Mouse (Mus musculus) intestine, embryonic 16.5 days (tissue): Measurements from ENCODE around the gene Ramp1. TPM values are rescaled to one million over a fixed set of nuclear protein-coding genes. Genes with fewer than 3 reads are reported as not detected.
A peak's percentile ranks its signal among the peaks of the same experiment; 100 is the strongest.

Experiments used
- ATAC-seq: fragments of 200-750 bp; cut with Nextera tagmentation; 2 replicates; pipeline ENCODE4 v1.8.0; 2017; ENCODE audit warnings: moderate TSS enrichment, moderate library complexity
- H3K27ac ChIP-seq: fragments of 300-500 bp; sonication (generic); 2 replicates; pipeline ENCODE4 v1.5.1; 2014; ENCODE audit warnings: mild to moderate bottlenecking, low read length
- H3K27me3 ChIP-seq: fragments of 300-500 bp; sonication (generic); replicated peaks from 2 replicates; pipeline ENCODE4 v1.6.1; 2014; ENCODE audit warnings: low read length, control low read depth, mixed read lengths; ENCODE audit not compliant: control insufficient read depth, insufficient read depth
- H3K36me3 ChIP-seq: fragments of 300-500 bp; sonication (generic); 2 replicates; pipeline ENCODE4 v1.6.1; 2014; ENCODE audit warnings: low read length, control low read depth; ENCODE audit not compliant: control insufficient read depth, insufficient read depth
- H3K4me1 ChIP-seq: fragments of 300-500 bp; sonication (generic); 2 replicates; pipeline ENCODE4 v1.6.1; 2014; ENCODE audit warnings: low read length, control low read depth, mixed read lengths; ENCODE audit not compliant: control insufficient read depth, insufficient read depth
- H3K4me2 ChIP-seq: fragments of 300-500 bp; sonication (generic); 2 replicates; pipeline ENCODE4 v1.6.1; 2014; ENCODE audit warnings: low read depth, low read length, control low read depth
- H3K4me3 ChIP-seq: fragments of 300-500 bp; sonication (generic); 2 replicates; pipeline ENCODE4 v1.5.1; 2014; ENCODE audit warnings: mild to moderate bottlenecking, low read length
- H3K9ac ChIP-seq: fragments of 300-500 bp; sonication (generic); 2 replicates; pipeline ENCODE4 v1.6.1; 2014; ENCODE audit warnings: low read depth, low read length
- H3K9me3 ChIP-seq: fragments of 300-500 bp; sonication (generic); 2 replicates; pipeline ENCODE4 v1.6.1; 2016; ENCODE audit warnings: low read length, control low read depth; ENCODE audit not compliant: control insufficient read depth
- WGBS: fragments of 180-500 bp; shearing (Covaris S2); extraction: QIAGEN DNeasy Blood & Tissue Kit; methylation state at CpG from one replicate; pipeline ENCODE4 v1.1.7; 2014; 5-methylcytosine and 5-hydroxymethylcytosine counted together
- polyA plus RNA-seq: library from polyadenylated mRNA; unstranded; fragments of >200 nt; fragmentation: Nextera tagmentation; extraction: Ambion mirVana; gene quantifications from 2 replicates; pipeline ENCODE4 v1.2.1, GENCODE M21; 2015

Gene Ramp1
- polyA plus RNA-seq, 1 experiment from 2014 or later, result 11.9 TPM

- H3K9ac ChIP-seq, result no peak overlapping the region
- H3K27me3 ChIP-seq, result no peaks in the 10 kb centered on the region
- no peak for ATAC-seq
These were observed 40.7 kb downstream of the Ramp1 start for GRCm38 (mm10) chr1:91220322-91220672.

DNA sequence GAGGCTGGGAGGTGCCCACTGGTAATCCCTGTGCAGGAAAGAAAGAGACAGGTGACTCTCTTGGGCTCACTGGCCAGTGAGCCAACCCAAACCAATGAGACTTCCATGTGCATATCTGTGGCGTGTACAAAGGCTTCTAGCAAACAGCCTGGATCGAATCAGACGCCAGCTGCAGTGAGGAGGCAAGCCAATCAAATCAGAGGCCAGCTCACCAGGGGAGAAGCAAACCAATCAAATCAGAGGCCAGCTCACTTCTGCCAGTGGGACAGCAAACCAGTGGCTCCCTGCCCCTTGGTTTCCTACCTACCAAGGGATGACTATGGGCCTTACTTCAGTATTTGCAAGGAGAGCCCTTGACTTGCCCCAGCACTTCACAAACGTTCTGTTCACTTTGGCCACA is 46.9 kb downstream of the Ramp1 start:
- Histone ChIP-seq H3K27me3 (no peaks in the 10 kb centered on the region), H3K27ac (no peak overlapping the region), H3K9me3 (no peaks in the 10 kb centered on the region), H3K4me2 (no peak overlapping the region), H3K9ac (no peak overlapping the region), H3K36me3 (no peaks in the 10 kb centered on the region), H3K4me1 (0 out of 2 replicates have a peak, but pooled peaks cover 2% of the 10 kb centered on the region), H3K4me3 (no peak overlapping the region)
- WGBS, result 71% methylated on average over 4 of the region's 4 CpGs
- no peak for ATAC-seq

More at GRCm38 (mm10) chr1:91220322-91220672, 40.7 kb downstream of the Ramp1 start:
- H3K27ac ChIP-seq, result no peak overlapping the region
- 79% methylated on average over 3 of the region's 3 CpGs for WGBS
- no peaks in the 10 kb centered on the region for H3K36me3 ChIP-seq
- H3K9me3 ChIP-seq, result no peaks in the 10 kb centered on the region
- no peak overlapping the region for H3K4me3 ChIP-seq
- H3K4me2 ChIP-seq, result no peak overlapping the region
- H3K4me1 ChIP-seq, result no peaks in the 10 kb centered on the region

GRCm38 (mm10) chr1:91227381-91228054 is 47.9 kb downstream of the Ramp1 start:
- no peak for ATAC-seq
- peak overlapping the region; percentile 23; the same call in 1 of the 2 replicates for H3K27ac ChIP-seq
- H3K4me3 ChIP-seq, result no peak overlapping the region
- H3K4me2 ChIP-seq, result no peak overlapping the region
- H3K9ac ChIP-seq, result no peak overlapping the region
- 41% methylated on average over 15 of the region's 15 CpGs for WGBS
- H3K4me1 ChIP-seq, result 0 out of 2 replicates have a peak, but pooled peaks cover 2% of the 10 kb centered on the region
- no peaks in the 10 kb centered on the region for H3K9me3 ChIP-seq
- no peaks in the 10 kb centered on the region for H3K36me3 ChIP-seq
- H3K27me3 ChIP-seq, result no peaks in the 10 kb centered on the region

DNA sequence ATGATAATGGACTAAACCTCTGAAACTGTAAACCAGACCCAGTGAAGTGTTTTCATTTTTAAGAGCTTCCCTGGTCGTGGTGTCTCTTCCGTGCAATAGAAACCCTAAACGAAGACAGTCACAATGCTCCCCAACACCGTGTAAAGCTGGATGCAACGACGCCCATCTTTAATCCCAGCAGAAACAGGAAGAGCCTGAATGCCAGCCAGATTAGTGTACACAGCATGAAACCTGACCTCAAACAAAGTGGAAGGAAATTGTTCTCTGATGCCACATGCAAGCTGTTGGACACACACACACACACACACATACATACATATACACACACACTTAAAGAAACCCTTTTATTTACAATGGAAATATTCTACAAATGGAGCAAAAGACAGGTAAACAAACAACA is 51.5 kb downstream of the Ramp1 start:
- no peak overlapping the region for H3K27ac ChIP-seq
- H3K4me2 ChIP-seq, result no peak overlapping the region
- H3K9ac ChIP-seq, result no peak overlapping the region
- WGBS, result 68% methylated on average over 6 of the region's 6 CpGs
- H3K36me3 ChIP-seq, result no peaks in the 10 kb centered on the region
- no peaks in the 10 kb centered on the region for H3K9me3 ChIP-seq
- no peak overlapping the region for H3K4me3 ChIP-seq
- H3K4me1 ChIP-seq, result 0 out of 2 replicates have a peak, but pooled peaks cover 2% of the 10 kb centered on the region
- no peak for ATAC-seq
- H3K27me3 ChIP-seq, result no peaks in the 10 kb centered on the region

DNA sequence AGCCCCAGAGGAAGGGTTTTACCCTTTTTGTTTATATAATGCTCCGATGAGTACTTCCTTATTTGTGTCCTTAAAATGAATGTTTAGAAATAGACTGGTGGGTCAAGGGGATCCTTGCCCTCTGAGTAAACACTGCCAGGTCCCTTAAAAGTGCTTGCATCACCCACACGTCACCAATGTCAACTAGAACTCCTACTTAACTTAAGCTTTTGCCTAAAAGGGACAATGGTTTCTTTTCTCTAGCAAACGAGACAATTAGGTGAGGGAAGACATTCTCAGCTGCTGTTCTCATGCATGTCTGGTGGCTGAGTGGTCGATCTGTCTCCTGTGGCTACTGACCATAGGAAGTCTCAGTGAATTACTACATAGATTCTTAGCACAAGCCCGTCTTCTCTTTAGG is 52.3 kb downstream of the Ramp1 start:
- no peaks in the 10 kb centered on the region for H3K36me3 ChIP-seq
- no peaks in the 10 kb centered on the region for H3K9me3 ChIP-seq
- 36% methylated on average over 5 of the region's 5 CpGs for WGBS
- H3K9ac ChIP-seq, result no peak overlapping the region
- H3K27ac ChIP-seq, result no peak overlapping the region
- H3K4me1 ChIP-seq, result 0 out of 2 replicates have a peak, but pooled peaks cover 2% of the 10 kb centered on the region
- no peaks in the 10 kb centered on the region for H3K27me3 ChIP-seq
- no peak for ATAC-seq
- no peak overlapping the region for H3K4me3 ChIP-seq
- no peak overlapping the region for H3K4me2 ChIP-seq

- no peak overlapping the region for H3K4me3 ChIP-seq
- H3K9me3 ChIP-seq, result no peaks in the 10 kb centered on the region
- 60% methylated on average over 5 of the region's 5 CpGs for WGBS
- no peak overlapping the region for H3K4me2 ChIP-seq
- H3K36me3 ChIP-seq, result no peaks in the 10 kb centered on the region
- H3K9ac ChIP-seq, result no peak overlapping the region
- H3K27me3 ChIP-seq, result no peaks in the 10 kb centered on the region
- ATAC-seq, result no peak
- no peaks in the 10 kb centered on the region for H3K4me1 ChIP-seq
- no peak overlapping the region for H3K27ac ChIP-seq
These were observed 55.8 kb downstream of the Ramp1 start for GRCm38 (mm10) chr1:91235395-91235794.

GRCm38 (mm10) chr1:91237676-91238075 is 58.1 kb downstream of the Ramp1 start:
- 82% methylated on average over 6 of the region's 6 CpGs for WGBS
- Histone ChIP-seq H3K4me2 (no peak overlapping the region), H3K27ac (no peak overlapping the region), H3K9me3 (no peaks in the 10 kb centered on the region), H3K4me1 (peaks cover 4% of the 10 kb centered on the region; the same call in 1 of the 2 replicates), H3K36me3 (no peaks in the 10 kb centered on the region), H3K9ac (no peak overlapping the region), H3K27me3 (no peaks in the 10 kb centered on the region), H3K4me3 (no peak overlapping the region)
- no peak for ATAC-seq

GRCm38 (mm10) chr1:91239112-91239511 is 59.5 kb downstream of the Ramp1 start:
- H3K9ac ChIP-seq, result no peak overlapping the region
- WGBS, result 22% methylated on average over 5 of the region's 5 CpGs
- no peak overlapping the region for H3K4me2 ChIP-seq
- H3K27me3 ChIP-seq, result no peaks in the 10 kb centered on the region
- 0 out of 2 replicates have a peak, but pooled peaks have one; percentile 23 for ATAC-seq
- H3K36me3 ChIP-seq, result no peaks in the 10 kb centered on the region
- H3K4me3 ChIP-seq, result no peak overlapping the region
- peaks cover 4% of the 10 kb centered on the region; the same call in 1 of the 2 replicates for H3K4me1 ChIP-seq
- H3K9me3 ChIP-seq, result no peaks in the 10 kb centered on the region
- no peak overlapping the region for H3K27ac ChIP-seq

DNA sequence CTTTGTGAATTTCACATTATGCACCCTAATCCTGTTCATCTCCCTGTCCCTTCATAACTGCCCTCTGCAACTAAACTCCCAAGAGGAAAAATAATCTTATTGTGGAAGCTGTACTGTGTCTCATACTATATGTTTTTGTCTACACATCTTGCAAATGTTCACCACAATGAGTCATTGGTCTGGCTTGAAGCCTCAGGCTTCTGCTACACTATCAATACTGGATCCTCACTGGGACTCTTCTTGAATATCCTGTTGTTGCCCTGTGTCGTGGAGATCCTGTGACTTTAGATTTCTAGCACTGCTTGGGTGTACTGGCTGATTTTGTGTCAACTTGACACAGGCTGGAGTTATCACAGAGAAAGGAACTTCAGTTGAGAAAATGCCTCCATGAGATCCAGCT is 60.2 kb downstream of the Ramp1 start:
- no peaks in the 10 kb centered on the region for H3K36me3 ChIP-seq
- no peak for ATAC-seq
- no peak overlapping the region for H3K9ac ChIP-seq
- H3K27me3 ChIP-seq, result no peaks in the 10 kb centered on the region
- no peak overlapping the region for H3K4me3 ChIP-seq
- no peak overlapping the region for H3K4me2 ChIP-seq
- peaks cover 4% of the 10 kb centered on the region; the same call in 1 of the 2 replicates for H3K4me1 ChIP-seq
- H3K9me3 ChIP-seq, result no peaks in the 10 kb centered on the region
- WGBS, result 77% methylated on average over 1 of the region's 1 CpGs
- no peak overlapping the region for H3K27ac ChIP-seq

DNA sequence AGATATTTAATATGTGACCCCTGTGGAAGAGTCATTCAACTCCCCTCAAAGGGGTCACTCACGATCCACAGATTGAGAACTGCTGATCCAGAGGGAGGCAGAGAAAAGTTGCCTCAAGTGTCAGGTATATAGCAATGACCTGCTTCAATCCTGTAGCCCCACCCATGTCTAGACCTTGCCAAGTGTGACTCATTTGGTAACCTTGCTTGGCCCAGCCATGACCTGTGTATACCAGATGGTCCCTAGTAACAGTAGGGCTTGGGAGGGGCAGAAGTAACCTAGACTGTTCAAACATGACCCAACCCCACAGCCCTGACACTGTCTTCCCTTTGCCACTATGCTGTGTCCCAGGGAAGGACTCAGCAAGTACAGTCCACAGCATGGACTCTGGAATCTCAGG is 61.1 kb downstream of the Ramp1 start:
- Histone ChIP-seq H3K4me1 (peaks cover 4% of the 10 kb centered on the region; the same call in 1 of the 2 replicates), H3K4me2 (no peak overlapping the region), H3K9ac (no peak overlapping the region), H3K9me3 (no peaks in the 10 kb centered on the region), H3K27me3 (no peaks in the 10 kb centered on the region), H3K27ac (no peak overlapping the region), H3K4me3 (no peak overlapping the region), H3K36me3 (no peaks in the 10 kb centered on the region)
- WGBS, result 89% methylated on average over 1 of the region's 1 CpGs
- ATAC-seq, result peak; percentile 77
